Mouse (Mus musculus) MEL (cell line): ENCODE data around the gene Srgap1.

Source experiments
- CTCF ChIP-seq, 3 experiments: IDR thresholded peaks in 2 of 3; conservative IDR thresholded peaks in 1 of 3; 2 replicates each; pipeline ENCODE4 v1.5.1; 2011 to 2012; ENCODE audit warnings: low read length in 3 of 3, low read depth in 2 of 3, mild to moderate bottlenecking in 2 of 3, improper control_type of control experiment in 1 of 3, inconsistent platforms in 1 of 3, mixed read lengths in 1 of 3, moderate library complexity in 1 of 3; ENCODE audit not compliant: control insufficient read depth in 1 of 3, insufficient read depth in 1 of 3, poor library complexity in 1 of 3, severe bottlenecking in 1 of 3
- MAZ ChIP-seq: IDR thresholded peaks from 2 replicates; pipeline ENCODE4 v1.6.1; 2012; ENCODE audit warnings: low read depth, mild to moderate bottlenecking, inconsistent platforms, low read length, improper control_type of control experiment
- ZNF384 ChIP-seq: IDR thresholded peaks from 2 replicates; pipeline ENCODE4 v1.6.1; 2012; ENCODE audit warnings: low read depth, mild to moderate bottlenecking, inconsistent platforms, low read length, improper control_type of control experiment

GRCm38 (mm10) chr10:121882461-121882860 lies 164.7 kb downstream of the Srgap1 start:
- TF ChIP-seq MAZ (no peak), ZNF384 (no peak), CTCF (IDR thresholded peaks at IDR 0.05 in 2 of 3, conservative IDR thresholded peaks at IDR 0.05 in 1 of 3; ENCODE audit: control insufficient read depth in 1 of 3, insufficient read depth in 1 of 3, low read depth in 2 of 3, low read length in 3 of 3, poor library complexity in 1 of 3, severe bottlenecking in 1 of 3) (no peak)
